Mouse (Mus musculus) CH12.LX (cell line): ENCODE results near the gene Bmf. TPM values are rescaled to one million over a fixed set of nuclear protein-coding genes. Genes with fewer than 3 reads are reported as not detected.

Source experiments
- DNase-seq: peaks from one replicate; pipeline ENCODE4 v3.0.0-alpha.2; 2013; ENCODE audit errors: extremely low read depth
- H3K27ac ChIP-seq: 2 replicates; pipeline ENCODE4 v1.5.1; 2012; ENCODE audit warnings: low read depth, mild to moderate bottlenecking, control low read depth, moderate library complexity; ENCODE audit not compliant: insufficient read depth
- H3K27me3 ChIP-seq: replicated peaks from 2 replicates; pipeline ENCODE3; 2012; ENCODE audit warnings: inconsistent platforms
- H3K36me3 ChIP-seq, 2 experiments: replicated peaks in 1 of 2; 2 replicates each; pipeline versions ENCODE3 to v1.6.1; 2012; ENCODE audit warnings: inconsistent platforms in 1 of 2, low read length in 1 of 2, mild to moderate bottlenecking in 1 of 2, mixed read lengths in 1 of 2, moderate library complexity in 1 of 2; ENCODE audit not compliant: control insufficient read depth in 1 of 2, insufficient read depth in 1 of 2
- H3K4me1 ChIP-seq, 2 experiments: 2 replicates each; pipeline ENCODE4 v1.6.1; 2012; ENCODE audit warnings: inconsistent platforms in 1 of 2, moderate library complexity in 1 of 2; ENCODE audit not compliant: insufficient read depth in 2 of 2, control insufficient read depth in 1 of 2
- H3K4me2 ChIP-seq: 2 replicates; pipeline ENCODE4 v1.6.1; 2012; ENCODE audit warnings: low read depth, mild to moderate bottlenecking, control low read depth; ENCODE audit not compliant: poor library complexity, insufficient read depth, severe bottlenecking
- H3K4me3 ChIP-seq, 3 experiments: fragments of 150-350 bp in 1 of 3; sonication (generic) in 1 of 3; replicated peaks in 1 of 3; 2 replicates each; pipeline versions ENCODE3 to v1.5.1; 2011 to 2012; ENCODE audit warnings: low read depth in 2 of 3, low read length in 2 of 3, mild to moderate bottlenecking in 2 of 3, moderate library complexity in 2 of 3, control low read depth in 1 of 3, improper control_type of control experiment in 1 of 3, inconsistent platforms in 1 of 3, mixed read lengths in 1 of 3; ENCODE audit not compliant: poor library complexity in 1 of 3
- H3K79me2 ChIP-seq: replicated peaks from 2 replicates; pipeline ENCODE4 v1.6.1; 2012; ENCODE audit warnings: mild to moderate bottlenecking, moderate library complexity; ENCODE audit not compliant: control insufficient read depth, poor library complexity, insufficient read depth, severe bottlenecking; ENCODE audit errors: extremely low read depth
- H3K9ac ChIP-seq: 2 replicates; pipeline ENCODE4 v1.6.1; 2012; ENCODE audit warnings: low read depth, mild to moderate bottlenecking, control low read depth, moderate library complexity; ENCODE audit not compliant: insufficient read depth
- H3K9me3 ChIP-seq: replicated peaks from 2 replicates; pipeline ENCODE3; 2012; ENCODE audit warnings: low read length, inconsistent platforms, mixed read lengths
- CTCF ChIP-seq, 2 experiments: IDR thresholded peaks in 1 of 2; conservative IDR thresholded peaks in 1 of 2; 2 replicates each; pipeline ENCODE4 v1.5.1; 2011 to 2012; ENCODE audit warnings: low read depth in 2 of 2, low read length in 2 of 2, improper control_type of control experiment in 1 of 2, inconsistent platforms in 1 of 2, mild to moderate bottlenecking in 1 of 2, moderate library complexity in 1 of 2
- EP300 ChIP-seq: IDR thresholded peaks from 2 replicates; pipeline ENCODE4 v1.6.1; 2011; ENCODE audit warnings: low read length, improper control_type of control experiment
- GABPA ChIP-seq: IDR thresholded peaks from 2 replicates; pipeline ENCODE4 v1.6.1; 2012; ENCODE audit warnings: low read depth, low read length, improper control_type of control experiment, inconsistent platforms; ENCODE audit not compliant: insufficient replicate concordance
- HCFC1 ChIP-seq: IDR thresholded peaks from 2 replicates; pipeline ENCODE4 v1.6.1; 2012; ENCODE audit warnings: low read depth, mild to moderate bottlenecking, inconsistent platforms, low read length, improper control_type of control experiment
- JUN ChIP-seq: IDR thresholded peaks from 2 replicates; pipeline ENCODE4 v1.6.1; 2011; ENCODE audit warnings: low read depth, mild to moderate bottlenecking, low read length, improper control_type of control experiment, moderate library complexity; ENCODE audit not compliant: insufficient read depth
- MAX ChIP-seq: IDR thresholded peaks from 2 replicates; pipeline ENCODE4 v1.6.1; 2011; ENCODE audit warnings: low read length, improper control_type of control experiment
- MEF2A ChIP-seq: IDR thresholded peaks from 2 replicates; pipeline ENCODE4 v1.6.1; 2014; ENCODE audit warnings: low read depth, mild to moderate bottlenecking, inconsistent platforms, low read length, improper control_type of control experiment, borderline replicate concordance
- MXI1 ChIP-seq: IDR thresholded peaks from 2 replicates; pipeline ENCODE4 v1.6.1; 2011; ENCODE audit warnings: mild to moderate bottlenecking, low read depth, low read length, improper control_type of control experiment
- PAX5 ChIP-seq: IDR thresholded peaks from 2 replicates; pipeline ENCODE4 v1.6.1; 2012; ENCODE audit warnings: low read length, inconsistent platforms, mixed read lengths
- USF1 ChIP-seq: IDR thresholded peaks from 2 replicates; pipeline ENCODE4 v1.6.1; 2014; ENCODE audit warnings: low read depth, mild to moderate bottlenecking, inconsistent platforms, low read length, improper control_type of control experiment
- ZMIZ1 ChIP-seq: IDR thresholded peaks from 2 replicates; pipeline ENCODE4 v1.6.1; 2012; ENCODE audit warnings: low read depth, mild to moderate bottlenecking, inconsistent platforms, low read length, improper control_type of control experiment
- ZNF384 ChIP-seq: IDR thresholded peaks from 2 replicates; pipeline ENCODE4 v1.6.1; 2012; ENCODE audit warnings: low read depth, low read length, improper control_type of control experiment, inconsistent platforms
- dilution Hi-C: fragments of 300-500 bp; cut with MboI; formaldehyde crosslinking; loops from 2 replicates; pipeline ENCODE4 v1.14.3; 2020; ENCODE audit warnings: low sequenced_read_pairs; ENCODE audit not compliant: extremely low pct_unique_long_range_greater_than_20kb, extremely low pct_ligation_motif_present
- in situ Hi-C: fragments of 300-500 bp; cut with MboI; formaldehyde crosslinking; loops from 3 replicates; pipeline ENCODE4 v1.14.3; 2019; ENCODE audit warnings: low sequenced_read_pairs, low pct_ligation_motif_present, low pct_unique_long_range_greater_than_20kb, mixed read lengths
- polyA plus RNA-seq: library from polyadenylated mRNA; unstranded; fragments of >175 nt; gene quantifications from 2 replicates; pipeline ENCODE4 v1.2.1, GENCODE M21; 2012; ENCODE audit warnings: low read depth; ENCODE audit not compliant: insufficient read length
- total RNA-seq, 2 experiments: library from RNA; depleted of rRNA; stranded (reverse); fragments of 300-350 nt in 1 of 2; fragments of >200 nt in 1 of 2; gene quantifications; 2 replicates each; pipeline ENCODE4 v1.2.3; 2012 to 2014

Bmf gene
- total and polyA plus RNA-seq, 3 experiments: 1.4 to 5.6 (median 2.6) TPM

GRCm38 (mm10) chr2:118536111-118536510 lies 13.4 kb downstream of the Bmf start:
- Histone ChIP-seq H3K27ac (no peak overlapping the region), H3K4me1 (peaks cover 11 to 36% of the 10 kb centered on the region in 2 experiments)
- dilution Hi-C loops: no loop called here
- TF ChIP-seq EP300 (no peak), CTCF (conservative IDR thresholded peaks at IDR 0.05 in 1 of 2, IDR thresholded peaks at IDR 0.05 in 1 of 2; ENCODE audit: low read depth in 2 of 2, low read length in 2 of 2) (no peak), MXI1 (no peak), PAX5 (no peak)
- TF ChIP-seq, all 38 proteins: peak for 0
- in situ Hi-C loops: no loop called here
- peaks cover 0 to 3% of the 10 kb centered on the region in 2 experiments for H3K36me3 ChIP-seq
- DNase-seq: no peak
- H3K9ac ChIP-seq: no peak overlapping the region
- H3K27me3 ChIP-seq: no peaks in the 10 kb centered on the region
- H3K79me2 ChIP-seq: no peaks in the 10 kb centered on the region
- no peak overlapping the region for H3K4me2 ChIP-seq
- H3K9me3 ChIP-seq: peaks cover 2% of the 10 kb centered on the region
- no peak overlapping the region for H3K4me3 ChIP-seq

GRCm38 (mm10) chr2:118533969-118534368 lies 15.5 kb downstream of the Bmf start:
- peaks cover 0 to 3% of the 10 kb centered on the region in 2 experiments for H3K36me3 ChIP-seq
- peaks cover 12 to 34% of the 10 kb centered on the region in 2 experiments for H3K4me1 ChIP-seq
- no peak for TF ChIP-seq GABPA
- no peak for TF ChIP-seq MAX
- DNase-seq: no peak
- in situ Hi-C loops (no loop called here), dilution Hi-C loops (no loop called here)
- H3K27ac ChIP-seq: no peak overlapping the region
- H3K4me2 ChIP-seq: no peak overlapping the region
- no peak overlapping the region for H3K4me3 ChIP-seq
- H3K9me3 ChIP-seq: peaks cover 2% of the 10 kb centered on the region
- H3K27me3 ChIP-seq: no peaks in the 10 kb centered on the region
- H3K79me2 ChIP-seq: no peaks in the 10 kb centered on the region
- no peak overlapping the region for H3K9ac ChIP-seq

- Histone ChIP-seq H3K9ac (no peak overlapping the region), H3K27me3 (no peaks in the 10 kb centered on the region), H3K36me3 (peaks cover 0 to 3% of the 10 kb centered on the region in 2 experiments), H3K27ac (no peak overlapping the region), H3K79me2 (no peaks in the 10 kb centered on the region), H3K4me3 (no peak overlapping the region), H3K9me3 (no peaks in the 10 kb centered on the region), H3K4me2 (no peak overlapping the region), H3K4me1 (peaks cover 14 to 31% of the 10 kb centered on the region in 2 experiments)
- in situ Hi-C loops (no loop called here), dilution Hi-C loops (no loop called here)
- no peak for DNase-seq
- TF ChIP-seq USF1 (no peak), ZNF384 (no peak), HCFC1 (no peak), PAX5 (no peak), MEF2A (no peak), JUN (no peak), ZMIZ1 (no peak)
Observed at GRCm38 (mm10) chr2:118532855-118533675, 16.4 kb downstream of the Bmf start.
